8 mouse cellular contexts compared by ENCODE assay signal in genomic region chr19:37207303-37208175, GRCm38 (mm10). TPM values are rescaled to one million over a fixed set of nuclear protein-coding genes. Genes with fewer than 3 reads are reported as not detected.
DNase-seq lines count a peak whose midpoint lies in the region; ATAC-seq and TF ChIP-seq lines count a peak whose summit lies in the region.

Gene March5 (plus strand): TSS chr19:37207543.

- H3K9me3 ChIP-seq in hindbrain, embryonic 11.5 days (ENCODE audit: control insufficient read depth, low read length): no peaks in the 10 kb centered on the region
- H3K9me3 ChIP-seq in lung, postnatal 0 days (ENCODE audit: low read length): no peaks in the 10 kb centered on the region

- H3K4me2 ChIP-seq in hindbrain, embryonic 11.5 days (replicated peaks; ENCODE audit: low read depth, low read length): peak within 1 kb of the TSS; percentile 84
- peak within 1 kb of the TSS; percentile 89 for H3K4me2 ChIP-seq in lung, postnatal 0 days (replicated peaks; ENCODE audit: low read depth, low read length)

- H3K4me3 ChIP-seq in hindbrain, embryonic 11.5 days (ENCODE audit: low read depth, low read length): peak within 1 kb of the TSS; percentile 94
- H3K4me3 ChIP-seq in lung, postnatal 0 days (ENCODE audit: low read depth, low read length): peak within 1 kb of the TSS; percentile 96

- WGBS in hindbrain, embryonic 11.5 days: under 1% methylated on average over 54 of the region's 94 CpGs
- under 1% methylated on average over 68 of the region's 94 CpGs for WGBS in lung, postnatal 0 days

- peak; percentile 94 for DNase-seq in NIH3T3 (ENCODE audit: low read depth)
- peak; percentile 92 for DNase-seq in cerebellum, adult 9-11 months
- DNase-seq in frontal cortex, postnatal 10 days (ENCODE audit: low spot score in 2 of 2): peak; percentile 84 to 89
- DNase-seq in hindbrain, embryonic 11.5 days (ENCODE audit: low spot score): peak; percentile 88
- DNase-seq in layer of hippocampus, postnatal 10 days (ENCODE audit: low spot score in 2 of 2): peak; percentile 84 to 91
- peak; percentile 94 for DNase-seq in lung, postnatal 0 days (ENCODE audit: low spot score)
- peak; percentile 75 for DNase-seq in ovary, postnatal 14 days (ENCODE audit: low spot score)
- peak; percentile 71 to 75 for DNase-seq in thymus, postnatal 10 days (ENCODE audit: low spot score in 2 of 2)

- no peaks in the 10 kb centered on the region for H3K27me3 ChIP-seq in hindbrain, embryonic 11.5 days (ENCODE audit: control insufficient read depth, insufficient read depth, low read length)
- no peaks in the 10 kb centered on the region for H3K27me3 ChIP-seq in lung, postnatal 0 days (replicated peaks; ENCODE audit: insufficient read depth, low read length)

- peak; percentile 10 for TF ChIP-seq CTCF in lung, postnatal 0 days (IDR thresholded peaks at IDR 0.05)

- no peaks in the 10 kb centered on the region for H3K4me1 ChIP-seq in hindbrain, embryonic 11.5 days (replicated peaks; ENCODE audit: control insufficient read depth, insufficient read depth, low read length)
- peaks cover 10% of the 10 kb centered on the region; the same call in 1 of the 2 replicates for H3K4me1 ChIP-seq in lung, postnatal 0 days (ENCODE audit: insufficient read depth, low read depth, low read length)

- H3K9ac ChIP-seq in hindbrain, embryonic 11.5 days (ENCODE audit: low read depth, low read length): peak within 1 kb of the TSS; percentile 93
- peak within 1 kb of the TSS; percentile 85 for H3K9ac ChIP-seq in lung, postnatal 0 days (replicated peaks; ENCODE audit: low read depth)

- peak; percentile 99 for ATAC-seq in hindbrain, embryonic 11.5 days (ENCODE audit: low FRiP score)
- ATAC-seq in lung, postnatal 0 days: peak; percentile 98

- H3K27ac ChIP-seq in hindbrain, embryonic 11.5 days (ENCODE audit: low read depth, low read length): peak within 1 kb of the TSS; percentile 60
- peak within 1 kb of the TSS; percentile 92 for H3K27ac ChIP-seq in lung, postnatal 0 days (ENCODE audit: low read length)

- TF ChIP-seq EP300 in lung, postnatal 0 days (IDR thresholded peaks at IDR 0.05): no peak

- H3K36me3 ChIP-seq in hindbrain, embryonic 11.5 days (ENCODE audit: control insufficient read depth, insufficient read depth, low read length): peaks cover 4% of the 10 kb centered on the region; the same call in 1 of the 2 replicates
- H3K36me3 ChIP-seq in lung, postnatal 0 days (ENCODE audit: insufficient read depth, low read length): no peaks in the 10 kb centered on the region

RNA-seq across cellular contexts. Expression of gene March5, which starts in this region (rescaled TPM):
- 152 and 157 TPM in 2 replicates for polyA plus RNA-seq in hindbrain, embryonic 11.5 days (2014; fragmentation: Nextera tagmentation; extraction: Ambion mirVana)
- total RNA-seq in layer of hippocampus, postnatal 10 days (2021): 10 to 100 TPM; 93.2 to 94.8 TPM
- polyA plus RNA-seq in lung, postnatal 0 days (2015; fragmentation: Nextera tagmentation; extraction: Ambion mirVana): 83.1 and 97.6 TPM in 2 replicates

Comparison
In these comparisons a context has a peak if more than half of its experiments do, and no peak if none do; other contexts are left out.
1. Peak in every context shown above with its lines: DNase-seq, ATAC-seq, H3K4me3 ChIP-seq and H3K27ac ChIP-seq.